Mouse (Mus musculus) Patski (cell line): ENCODE data around the gene Ulk4. TPM values are rescaled to one million over a fixed set of nuclear protein-coding genes. Genes with fewer than 3 reads are reported as not detected.

Experiments used
- ATAC-seq: fragments of 100-300 bp; one replicate; pipeline ENCODE4 v1.8.0; 2021
- CTCF ChIA-PET: fragments of 350-600 bp; sonication (Branson Sonifier 250); formaldehyde crosslinking; loops from one replicate; lab custom pipeline; 2022; ENCODE audit warnings: inconsistent platforms; lab: Charles Lee
- POLR2A ChIA-PET: fragments of 350-600 bp; sonication (Branson Sonifier 250); formaldehyde crosslinking; loops from one replicate; lab custom pipeline; 2022; ENCODE audit warnings: antibody characterized with exemption, inconsistent platforms; lab: Charles Lee
- DNase-seq: peaks from one replicate; pipeline ENCODE4 v3.0.0-alpha.2; 2011; ENCODE audit warnings: low read depth, low spot score
- H3K27me3 ChIP-seq: fragments of 371-371 bp; one replicate; pipeline ENCODE4 v1.5.1; 2021
- CTCF ChIP-seq: fragments of 100-300 bp; IDR thresholded peaks from one replicate; pipeline ENCODE4 v1.5.1; 2021
- in situ Hi-C: fragments of 300-500 bp; cut with MboI; formaldehyde crosslinking; loops from 3 replicates; pipeline ENCODE4 v1.11.1; 2018; ENCODE audit warnings: low pct_unique_long_range_greater_than_20kb, mixed read lengths
- polyA plus RNA-seq: library from polyadenylated mRNA; unstranded; gene quantifications from one replicate; pipeline ENCODE4 v1.2.3, GENCODE M21; 2021

Gene Ulk4
- polyA plus RNA-seq: 6.2 TPM

- ATAC-seq (peak; percentile 98), DNase-seq (peak; percentile 60)
- in situ Hi-C loops: no loop called here
- ChIA-PET CTCF (no interaction called here), POLR2A (no interaction called here)
- no peak for TF ChIP-seq CTCF
- H3K27me3 ChIP-seq: no peaks in the 10 kb centered on the region
These were observed at the start of gene Ulk4 for GRCm38 (mm10) chr9:121277118-121278060. Gene Ulk4, minus strand, starts transcription at chr9:121277197.

DNA sequence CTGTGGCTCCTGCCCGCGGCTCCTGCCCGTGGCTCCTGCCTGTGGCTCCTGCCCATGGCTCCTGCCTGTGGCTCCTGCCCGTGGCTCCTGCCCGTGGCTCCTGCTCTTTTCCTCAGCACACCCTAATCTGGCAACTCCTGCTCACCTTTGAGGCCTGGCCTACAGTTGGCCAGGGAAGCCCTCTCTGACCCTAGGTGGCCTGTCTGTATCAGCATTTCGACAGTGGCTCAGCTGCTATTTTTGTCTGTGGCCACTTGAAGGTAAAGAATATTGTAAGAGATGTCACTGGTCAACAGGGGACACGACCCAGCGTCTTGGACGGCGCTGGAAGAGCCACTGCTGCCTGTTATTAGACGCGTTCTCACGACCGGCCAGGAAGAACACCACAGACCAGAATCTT, 45.0 kb upstream of the Ulk4 start:
- CTCF ChIA-PET: no interaction called here
- ATAC-seq (no peak), DNase-seq (no peak)
- POLR2A ChIA-PET: no interaction called here
- in situ Hi-C loops: no loop called here
- no peak for TF ChIP-seq CTCF
- H3K27me3 ChIP-seq: no peaks in the 10 kb centered on the region

DNA sequence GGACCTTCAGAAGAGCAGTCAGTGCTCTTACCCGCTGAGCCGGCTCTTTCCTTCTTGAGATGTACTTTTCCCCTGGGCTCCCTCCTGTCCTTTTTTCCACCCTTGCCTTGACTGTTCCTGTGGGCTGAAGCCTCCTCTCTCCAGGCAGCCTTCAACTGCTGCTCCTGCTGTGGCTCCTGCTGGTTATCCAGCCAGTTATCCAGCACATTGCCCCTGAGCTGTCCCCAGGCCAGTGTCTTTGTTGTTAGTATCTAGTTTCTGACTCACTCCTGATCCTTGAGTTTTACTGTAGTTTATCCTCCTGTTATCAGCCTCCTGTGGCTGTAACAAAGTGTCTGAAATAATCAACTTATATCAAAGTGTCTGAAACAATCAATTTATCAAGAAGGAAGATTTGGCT, 44.1 kb upstream of the Ulk4 start:
- H3K27me3 ChIP-seq: no peaks in the 10 kb centered on the region
- ATAC-seq: no peak
- CTCF ChIA-PET: no interaction called here
- TF ChIP-seq CTCF: no peak
- in situ Hi-C loops: no loop called here
- POLR2A ChIA-PET: no interaction called here
- DNase-seq: no peak

DNA sequence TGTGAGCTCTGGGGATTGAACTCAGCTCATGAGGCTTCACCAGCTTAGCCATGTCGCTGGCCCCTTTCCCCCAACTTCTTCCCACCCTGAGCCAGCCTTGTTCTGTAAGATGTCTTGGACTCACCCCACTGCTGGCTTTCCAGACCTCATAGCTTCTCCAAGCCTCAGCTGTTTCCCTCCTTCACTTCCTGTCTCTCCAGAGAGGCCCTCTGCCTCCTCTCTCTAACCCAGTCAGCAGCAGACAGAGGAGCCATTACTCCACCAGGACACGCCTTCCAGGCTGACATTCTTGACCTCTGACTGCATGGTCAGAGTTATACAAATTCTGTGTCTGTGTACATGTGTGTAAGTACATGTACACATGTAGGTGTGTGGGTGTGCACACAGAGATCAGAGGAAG, 43.4 kb upstream of the Ulk4 start:
- DNase-seq (no peak), ATAC-seq (no peak)
- in situ Hi-C loops: no loop called here
- ChIA-PET CTCF (interaction anchor here (0.8 kb wide), 1 partner anchor 24 kb away, joined by 3 read pairs; no protein-coding TSS in a partner anchor), POLR2A (no interaction called here)
- no peaks in the 10 kb centered on the region for H3K27me3 ChIP-seq
- no peak for TF ChIP-seq CTCF

- DNase-seq (no peak), ATAC-seq (no peak)
- TF ChIP-seq CTCF: no peak
- no peaks in the 10 kb centered on the region for H3K27me3 ChIP-seq
- ChIA-PET CTCF (no interaction called here), POLR2A (no interaction called here)
- in situ Hi-C loops: no loop called here
These were observed 42.4 kb upstream of the Ulk4 start for GRCm38 (mm10) chr9:121319323-121319966.

DNA sequence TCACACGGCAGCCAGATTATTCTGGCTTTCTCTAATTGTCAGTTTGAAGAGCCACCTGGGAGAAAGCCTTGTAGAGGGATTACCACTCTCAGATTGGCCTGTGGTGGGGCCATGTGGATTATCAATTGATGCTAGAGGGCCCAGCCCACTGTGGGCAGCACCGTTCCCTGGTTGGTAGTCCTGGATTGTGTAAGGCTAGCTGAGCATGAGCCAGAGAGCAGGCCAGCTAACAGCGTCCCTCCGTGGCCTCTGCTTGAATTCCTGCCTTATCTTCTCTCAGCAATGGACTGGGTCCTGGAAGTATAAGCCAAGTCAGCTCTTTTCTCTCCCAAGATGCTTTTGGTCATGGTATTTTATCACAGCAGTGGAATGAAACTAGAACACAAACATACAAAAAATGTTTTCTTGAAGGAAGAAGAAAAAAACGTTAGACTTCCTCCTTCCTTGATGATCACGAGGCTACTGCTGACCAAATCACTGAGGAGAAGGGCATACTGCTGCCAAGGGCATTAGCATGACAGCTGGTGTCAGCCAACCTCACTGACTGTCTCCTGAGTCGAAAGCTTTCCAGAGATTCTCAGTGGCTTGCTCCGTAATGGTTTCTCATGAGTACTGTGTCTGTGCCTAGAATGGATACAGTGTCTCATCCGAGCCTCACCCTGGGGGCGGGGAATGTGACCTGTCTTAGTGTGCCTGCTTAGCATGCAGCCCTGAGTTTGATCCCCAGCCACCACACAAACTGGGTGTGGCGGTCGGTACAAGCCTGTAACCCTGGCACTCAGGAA, 39.8 kb upstream of the Ulk4 start:
- TF ChIP-seq CTCF: no peak
- in situ Hi-C loops: no loop called here
- ChIA-PET POLR2A (no interaction called here), CTCF (no interaction called here)
- DNase-seq (no peak), ATAC-seq (no peak)
- H3K27me3 ChIP-seq: no peaks in the 10 kb centered on the region

DNA sequence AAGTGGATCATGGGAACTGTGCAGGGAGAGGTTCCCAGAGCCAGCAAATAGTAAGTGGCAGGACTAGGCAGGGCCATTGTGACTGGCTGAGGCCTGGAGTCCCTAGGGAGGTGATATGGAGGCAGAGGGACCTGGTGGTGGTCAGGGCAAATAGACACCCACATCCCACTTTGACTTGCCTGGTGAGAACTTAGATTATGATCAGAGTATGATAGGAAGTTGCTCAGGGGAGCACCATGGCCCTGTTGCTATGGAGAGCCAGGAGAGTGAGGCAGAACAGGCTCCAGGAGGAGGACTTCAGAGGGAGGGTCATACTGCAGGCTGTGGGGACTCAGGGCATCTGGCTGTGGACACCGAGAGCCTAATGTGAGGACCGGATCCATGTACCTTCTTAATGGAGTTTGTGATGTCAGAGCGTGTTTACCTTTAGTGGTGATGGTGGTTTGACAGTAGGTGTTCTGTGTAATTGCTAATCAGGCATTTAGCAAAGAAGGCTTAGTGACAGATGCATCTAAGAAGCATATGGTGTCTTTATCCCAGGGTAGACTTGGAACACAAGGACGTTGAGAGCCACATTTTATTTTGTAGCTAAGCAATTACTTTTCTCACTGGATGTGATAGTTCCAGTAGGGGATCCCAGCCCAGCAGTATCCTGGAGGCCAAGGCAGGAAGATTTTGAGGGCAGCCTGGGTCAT, 39.1 kb upstream of the Ulk4 start:
- TF ChIP-seq CTCF: no peak
- ATAC-seq (no peak), DNase-seq (no peak)
- in situ Hi-C loops: no loop called here
- POLR2A ChIA-PET: no interaction called here
- H3K27me3 ChIP-seq: no peaks in the 10 kb centered on the region
- CTCF ChIA-PET: no interaction called here

DNA sequence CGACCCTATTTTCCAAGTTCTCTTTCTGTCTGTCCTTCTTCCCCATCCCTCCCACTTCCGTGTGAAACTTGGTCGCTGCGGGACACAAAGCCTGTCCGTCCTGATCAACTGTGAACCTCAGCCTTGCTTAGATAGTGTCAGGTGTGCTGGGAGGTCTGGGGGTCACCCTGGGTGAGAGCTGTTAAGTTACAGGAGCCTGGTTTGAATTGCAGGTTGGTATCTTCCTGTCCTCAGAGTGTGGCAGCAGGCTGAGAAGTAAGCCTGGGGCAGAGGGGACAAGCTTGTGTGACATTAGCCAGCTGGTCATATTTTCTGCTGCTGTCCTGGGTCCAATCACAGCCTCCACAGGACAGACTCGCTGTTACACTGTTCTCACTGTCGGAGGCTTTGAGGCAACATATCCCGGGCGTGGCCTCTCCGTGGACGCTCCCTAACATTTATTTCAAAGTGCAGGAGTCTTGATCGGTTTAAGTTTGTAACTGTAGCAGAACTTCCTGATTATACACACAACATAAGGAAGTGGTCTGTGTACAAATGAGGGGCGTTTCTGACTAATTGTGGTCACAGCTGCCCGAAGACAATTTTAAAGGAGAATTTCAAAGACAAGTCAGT, 37.6 kb upstream of the Ulk4 start:
- ATAC-seq: no peak
- no peak for TF ChIP-seq CTCF
- in situ Hi-C loops: no loop called here
- H3K27me3 ChIP-seq: no peaks in the 10 kb centered on the region
- ChIA-PET CTCF (no interaction called here), POLR2A (no interaction called here)
- no peak for DNase-seq

DNA sequence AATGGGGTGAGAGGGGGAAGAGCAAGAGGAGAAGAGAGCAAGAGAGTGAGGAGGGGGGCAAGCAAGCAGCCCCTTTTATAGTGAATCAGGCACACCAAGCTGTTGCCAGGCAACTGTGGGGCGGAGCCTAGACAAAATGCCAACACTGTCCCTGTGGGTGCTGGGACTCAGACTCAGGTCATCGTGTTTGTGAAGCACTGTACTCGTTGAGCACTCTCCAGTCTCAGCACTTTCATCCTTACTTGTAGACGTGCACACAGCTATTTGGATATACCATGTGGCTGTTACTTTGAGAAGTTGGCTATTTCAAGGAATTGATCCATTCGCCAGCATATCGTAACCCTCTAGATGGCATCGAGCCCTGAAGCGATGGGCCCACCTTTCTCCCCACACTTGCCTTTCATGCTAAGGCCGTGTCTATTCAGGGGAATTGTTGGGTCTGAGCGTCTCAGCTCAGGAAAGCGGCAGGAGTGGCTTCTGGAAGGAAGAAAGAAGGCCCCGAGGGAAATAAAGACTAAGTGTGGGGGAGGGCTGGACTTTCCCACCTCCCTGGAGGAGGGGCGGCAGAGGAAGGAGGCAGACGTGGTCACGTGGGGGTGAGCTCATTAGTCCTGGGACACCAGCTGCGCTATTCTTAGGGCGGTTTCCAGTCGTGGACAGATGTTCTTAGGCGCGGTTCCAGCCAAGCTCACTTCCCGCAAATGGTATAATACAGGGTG, 36.8 kb upstream of the Ulk4 start:
- CTCF ChIA-PET: no interaction called here
- H3K27me3 ChIP-seq: no peaks in the 10 kb centered on the region
- POLR2A ChIA-PET: no interaction called here
- no peak for ATAC-seq
- in situ Hi-C loops: no loop called here
- no peak for DNase-seq
- no peak for TF ChIP-seq CTCF
